Mouse (Mus musculus): ENCODE measurements around the gene Slfn2. TPM values are rescaled to one million over a fixed set of nuclear protein-coding genes. Genes with fewer than 3 reads are reported as not detected.
"Not testable (repeated sequence)": the region's sequence is repeated elsewhere in the genome, so short reads cannot be mapped to it uniquely, and the experiment has no call there.

Gene Slfn2
- 6.5 and 8.5 TPM in 2 replicates for polyA plus RNA-seq (2015; fragmentation: Nextera tagmentation; extraction: Ambion mirVana)

DNA sequence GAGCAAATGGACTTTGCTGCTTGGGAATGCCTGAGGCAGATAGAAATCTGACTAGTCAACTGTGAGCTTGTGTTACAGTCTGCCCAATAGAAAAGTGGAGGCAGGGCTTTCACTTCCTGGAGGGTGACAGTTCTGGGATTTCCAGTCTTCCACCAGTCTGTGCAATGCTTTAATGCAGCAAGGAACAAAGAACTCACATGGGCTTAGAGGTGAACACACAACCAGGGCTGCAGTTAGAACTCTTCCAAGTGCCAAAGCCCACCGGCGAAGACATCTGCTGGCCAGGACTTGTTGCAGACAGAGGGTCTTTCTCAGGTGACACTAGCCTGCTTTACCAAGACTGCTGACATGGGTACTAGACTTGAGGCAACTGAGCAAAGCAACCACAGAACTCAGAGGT is at the start of gene Slfn2:
Gene Slfn2, plus strand, starts transcription at position 167 of the 400 bp plus-strand sequence.
- no peak for ATAC-seq (ENCODE audit: insufficient number of reproducible peaks, low FRiP score, low TSS enrichment, low read depth)
- H3K4me3 ChIP-seq (replicated peaks): peak within 1 kb of the TSS; percentile 4; the same call in 1 of the 2 replicates
- H3K27me3 ChIP-seq: no peaks in the 10 kb centered on the region
- H3K4me2 ChIP-seq (replicated peaks): no peak within 1 kb of the TSS
- 71% methylated on average over 2 of the region's 2 CpGs for WGBS
- no peaks in the 10 kb centered on the region for H3K9me3 ChIP-seq (replicated peaks)
- no peak within 1 kb of the TSS for H3K27ac ChIP-seq (replicated peaks)
- no peaks in the 10 kb centered on the region for H3K36me3 ChIP-seq
- H3K4me1 ChIP-seq: no peaks in the 10 kb centered on the region
- no peak within 1 kb of the TSS for H3K9ac ChIP-seq

DNA sequence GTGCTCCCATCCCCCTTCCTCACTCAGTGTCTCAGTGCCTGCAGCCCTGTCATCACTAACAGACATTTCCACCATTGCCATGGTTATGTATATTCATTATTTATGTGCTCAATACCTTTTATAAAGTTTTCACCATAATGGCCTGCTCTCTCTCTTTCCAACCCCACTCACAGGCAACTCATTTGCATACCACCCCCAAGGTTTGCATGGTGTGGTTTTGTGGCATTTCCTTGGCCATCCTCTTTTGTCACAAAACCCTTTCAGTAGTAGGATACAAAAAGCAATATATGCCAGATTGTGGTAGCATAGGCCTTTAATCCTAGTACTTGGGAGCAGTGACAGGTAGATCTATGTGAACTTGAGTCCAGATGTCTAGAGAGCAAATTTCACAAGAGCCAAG is 48.8 kb upstream of the Slfn2 start:
- H3K9me3 ChIP-seq (replicated peaks): no peaks in the 10 kb centered on the region
- H3K36me3 ChIP-seq: no peaks in the 10 kb centered on the region
- no peak overlapping the region for H3K4me2 ChIP-seq (replicated peaks)
- H3K27me3 ChIP-seq: no peaks in the 10 kb centered on the region
- no peak overlapping the region for H3K27ac ChIP-seq (replicated peaks)
- no peak overlapping the region for H3K9ac ChIP-seq
- no peak overlapping the region for H3K4me3 ChIP-seq (replicated peaks)
- H3K4me1 ChIP-seq: 0 out of 2 replicates have a peak, but pooled peaks cover 6% of the 10 kb centered on the region
- ATAC-seq (ENCODE audit: insufficient number of reproducible peaks, low FRiP score, low TSS enrichment, low read depth): no peak

DNA sequence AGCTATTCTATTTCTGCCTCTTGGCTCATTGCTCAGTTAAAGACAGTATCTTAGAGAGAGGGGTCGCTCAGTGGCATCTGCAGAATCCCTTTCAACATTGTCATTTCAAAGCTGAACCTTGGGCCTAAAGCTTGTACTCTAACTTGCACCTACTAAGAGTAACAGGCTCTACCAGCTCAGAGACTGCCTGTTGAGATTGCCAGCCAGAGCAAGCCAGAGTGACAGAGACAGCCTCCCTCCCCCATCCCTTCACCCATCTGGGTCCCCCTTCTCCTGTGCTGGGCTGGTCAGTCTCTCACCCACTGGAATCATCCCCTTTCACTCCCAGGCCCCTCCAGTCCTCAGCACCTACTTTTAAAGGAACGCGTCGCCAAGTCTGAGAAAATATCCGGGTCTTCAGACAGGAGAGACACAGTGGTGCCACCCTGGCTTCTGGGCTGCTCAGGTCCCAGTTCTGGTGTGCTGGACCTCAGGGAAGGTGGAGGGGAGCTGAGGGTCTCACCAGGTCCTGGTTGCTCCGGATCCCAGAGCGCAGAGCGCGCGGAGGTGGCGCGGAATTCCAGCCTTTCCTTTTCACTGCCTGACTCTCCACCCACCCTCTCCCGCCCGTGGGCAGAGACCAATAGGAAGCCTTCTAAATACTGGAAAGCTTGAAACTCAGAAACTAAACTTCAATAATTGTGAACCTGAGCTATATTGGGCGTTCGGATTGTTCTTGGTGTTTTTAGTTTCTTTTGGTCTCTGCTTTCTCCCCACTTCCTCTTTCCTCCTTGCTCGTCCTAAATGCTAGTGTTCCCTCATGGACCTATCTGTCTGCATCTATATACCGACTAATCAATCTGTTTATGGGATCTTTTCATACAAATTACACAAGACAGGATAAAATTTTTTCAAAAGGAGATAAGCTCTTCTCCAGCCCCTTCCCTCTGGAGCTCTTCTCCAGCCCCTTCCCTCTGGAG is 45.1 kb upstream of the Slfn2 start:
- H3K4me3 ChIP-seq (replicated peaks); H3K27ac ChIP-seq (replicated peaks); ATAC-seq (ENCODE audit: insufficient number of reproducible peaks, low FRiP score, low TSS enrichment, low read depth); H3K27me3 ChIP-seq; H3K36me3 ChIP-seq; H3K4me1 ChIP-seq; H3K9ac ChIP-seq; H3K9me3 ChIP-seq (replicated peaks); H3K4me2 ChIP-seq (replicated peaks): not testable (repeated sequence)
- 78% methylated on average over 18 of the region's 18 CpGs for WGBS

DNA sequence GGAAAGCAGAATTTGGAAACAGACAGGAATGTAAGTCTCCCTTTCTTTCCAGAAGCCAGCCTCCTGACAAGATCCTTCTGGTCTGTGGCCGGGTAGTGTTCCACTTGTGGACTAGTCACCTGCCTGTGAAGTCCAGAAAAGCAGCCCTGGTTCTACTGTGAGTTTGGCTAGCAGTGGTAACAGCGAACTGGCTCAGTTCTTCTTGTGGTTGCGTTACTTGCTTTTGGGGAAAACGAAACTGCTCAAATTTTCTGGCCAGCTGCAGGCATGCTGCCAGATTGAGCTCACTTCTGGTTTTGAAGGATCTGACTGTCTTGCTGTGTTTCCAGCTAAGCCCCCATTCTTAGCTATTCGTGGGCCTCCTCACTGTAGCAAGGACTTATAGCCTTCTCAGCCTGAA is 44.3 kb upstream of the Slfn2 start, which contains the start of gene Slfn8:
Gene Slfn8, minus strand, starts transcription at position 190 of the 400 bp plus-strand sequence.
- H3K27ac ChIP-seq (replicated peaks): no peak within 1 kb of the TSS
- no peak for ATAC-seq (ENCODE audit: insufficient number of reproducible peaks, low FRiP score, low TSS enrichment, low read depth)
- H3K36me3 ChIP-seq: no peaks in the 10 kb centered on the region
- H3K4me2 ChIP-seq (replicated peaks): no peak within 1 kb of the TSS
- H3K4me1 ChIP-seq: 0 out of 2 replicates have a peak, but pooled peaks cover 6% of the 10 kb centered on the region
- H3K9ac ChIP-seq: no peak within 1 kb of the TSS
- WGBS: 46% methylated on average over 5 of the region's 5 CpGs
- no peak within 1 kb of the TSS for H3K4me3 ChIP-seq (replicated peaks)
- no peaks in the 10 kb centered on the region for H3K27me3 ChIP-seq
- no peaks in the 10 kb centered on the region for H3K9me3 ChIP-seq (replicated peaks)

DNA sequence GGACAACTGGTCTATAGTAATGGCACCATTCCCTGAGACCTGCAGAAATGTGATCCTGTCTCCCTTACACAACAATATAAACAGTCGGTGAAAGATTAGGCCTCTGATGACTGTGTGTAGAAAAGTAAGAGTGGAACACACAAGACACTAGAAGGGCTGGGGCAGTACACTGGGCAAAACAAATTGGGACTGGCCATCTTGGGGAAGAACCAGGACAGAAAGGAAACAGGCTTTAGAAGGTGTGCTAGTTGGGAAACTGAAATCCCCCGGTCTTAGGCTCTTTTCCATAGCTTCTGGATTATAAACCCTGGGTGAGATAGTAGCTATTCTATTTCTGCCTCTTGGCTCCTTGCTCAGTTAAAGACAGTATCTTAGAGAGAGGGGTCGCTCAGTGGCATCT is 26.2 kb upstream of the Slfn2 start:
- not testable (repeated sequence) for H3K9me3 ChIP-seq (replicated peaks); H3K9ac ChIP-seq; ATAC-seq (ENCODE audit: insufficient number of reproducible peaks, low FRiP score, low TSS enrichment, low read depth); H3K36me3 ChIP-seq; H3K4me1 ChIP-seq; H3K4me3 ChIP-seq (replicated peaks); H3K4me2 ChIP-seq (replicated peaks); H3K27ac ChIP-seq (replicated peaks); H3K27me3 ChIP-seq
- 75% methylated on average over 3 of the region's 3 CpGs for WGBS

DNA sequence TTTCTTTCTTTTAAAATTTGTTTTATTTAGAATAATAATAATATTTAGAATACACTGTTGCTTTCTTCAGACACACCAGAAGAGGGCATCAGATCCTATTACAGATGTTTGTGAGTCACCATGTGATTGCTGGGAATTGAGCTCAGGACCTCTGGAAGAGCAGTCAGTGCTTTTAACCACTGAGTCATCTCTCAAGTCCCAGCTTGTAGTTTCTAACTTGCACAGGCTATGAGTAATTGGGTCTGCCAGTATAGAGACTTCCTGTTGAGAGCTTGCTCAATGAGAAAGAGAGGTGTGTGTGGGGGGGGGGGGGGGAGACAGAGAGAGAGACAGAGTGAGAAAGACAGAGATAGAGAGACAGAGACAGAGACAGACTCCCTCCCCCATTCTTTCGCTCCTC is 25.8 kb upstream of the Slfn2 start:
- H3K36me3 ChIP-seq: no peaks in the 10 kb centered on the region

DNA sequence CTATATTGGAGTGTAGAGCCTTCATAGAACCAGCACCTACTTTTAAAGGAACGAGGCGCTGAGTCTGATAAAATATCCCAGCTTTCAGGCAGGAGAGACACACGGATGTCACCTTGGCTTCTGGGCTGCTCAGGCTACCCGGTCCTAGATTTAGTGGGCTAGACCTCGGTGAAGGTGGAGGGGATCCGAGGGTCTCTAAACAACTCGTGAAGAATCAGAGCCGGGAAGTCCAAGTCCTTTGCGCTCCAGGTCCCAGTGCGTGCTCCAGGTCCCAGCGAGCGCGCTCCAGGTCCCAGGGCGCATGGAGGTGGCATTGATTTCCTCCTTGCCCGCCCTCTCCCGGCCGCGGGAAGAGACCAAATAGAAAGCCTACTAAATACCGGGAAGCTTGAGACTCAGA is 25.1 kb upstream of the Slfn2 start:
- H3K4me3 ChIP-seq (replicated peaks): peak overlapping the region; percentile 16
- 0 out of 2 replicates have a peak, but pooled peaks cover 4% of the 10 kb centered on the region for H3K27me3 ChIP-seq
- no peaks in the 10 kb centered on the region for H3K36me3 ChIP-seq
- no peaks in the 10 kb centered on the region for H3K4me1 ChIP-seq
- no peak overlapping the region for H3K27ac ChIP-seq (replicated peaks)
- H3K4me2 ChIP-seq (replicated peaks): peak overlapping the region; percentile 26; the same call in 1 of the 2 replicates
- no peak for ATAC-seq (ENCODE audit: insufficient number of reproducible peaks, low FRiP score, low TSS enrichment, low read depth)
- H3K9me3 ChIP-seq (replicated peaks): no peaks in the 10 kb centered on the region
- 12% methylated on average over 19 of the region's 19 CpGs for WGBS
- no peak overlapping the region for H3K9ac ChIP-seq

More for the DNA sequence above, 25.8 kb upstream of the Slfn2 start:
- no peak for ATAC-seq (ENCODE audit: insufficient number of reproducible peaks, low FRiP score, low TSS enrichment, low read depth)
- Histone ChIP-seq H3K9me3 (replicated peaks) (no peaks in the 10 kb centered on the region), H3K27ac (replicated peaks) (no peak overlapping the region), H3K27me3 (0 out of 2 replicates have a peak, but pooled peaks cover 4% of the 10 kb centered on the region), H3K9ac (no peak overlapping the region), H3K4me1 (no peaks in the 10 kb centered on the region), H3K4me3 (replicated peaks) (no peak overlapping the region), H3K4me2 (replicated peaks) (no peak overlapping the region)
- 67% methylated on average over 1 of the region's 1 CpGs for WGBS

DNA sequence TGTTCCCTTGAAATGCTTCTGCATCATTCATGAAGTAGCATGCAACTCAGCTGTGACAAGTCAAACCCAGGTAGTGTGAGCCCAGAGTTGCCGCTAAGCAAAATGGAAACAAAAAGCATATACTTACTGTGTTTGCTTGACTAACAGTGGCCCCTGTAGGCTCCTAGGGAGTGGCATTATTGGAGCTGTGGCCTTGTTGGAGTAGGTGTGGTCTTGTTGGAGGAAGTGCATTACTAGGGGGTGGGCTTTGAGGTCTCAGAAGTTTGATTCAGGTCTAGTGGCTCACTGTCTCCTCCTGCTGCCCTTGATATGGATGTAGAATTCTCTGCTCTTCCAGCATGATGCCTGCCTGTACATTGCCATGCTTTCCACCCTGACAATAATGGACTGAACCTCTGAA is 24.6 kb upstream of the Slfn2 start:
- Histone ChIP-seq H3K9me3 (replicated peaks) (no peaks in the 10 kb centered on the region), H3K27ac (replicated peaks) (no peak overlapping the region), H3K4me3 (replicated peaks) (peak overlapping the region; percentile 16), H3K36me3 (no peaks in the 10 kb centered on the region), H3K4me1 (no peaks in the 10 kb centered on the region), H3K27me3 (0 out of 2 replicates have a peak, but pooled peaks cover 4% of the 10 kb centered on the region), H3K9ac (no peak overlapping the region), H3K4me2 (replicated peaks) (no peak overlapping the region)
- WGBS: 26% methylated on average over 1 of the region's 1 CpGs
- ATAC-seq (ENCODE audit: insufficient number of reproducible peaks, low FRiP score, low TSS enrichment, low read depth): no peak

DNA sequence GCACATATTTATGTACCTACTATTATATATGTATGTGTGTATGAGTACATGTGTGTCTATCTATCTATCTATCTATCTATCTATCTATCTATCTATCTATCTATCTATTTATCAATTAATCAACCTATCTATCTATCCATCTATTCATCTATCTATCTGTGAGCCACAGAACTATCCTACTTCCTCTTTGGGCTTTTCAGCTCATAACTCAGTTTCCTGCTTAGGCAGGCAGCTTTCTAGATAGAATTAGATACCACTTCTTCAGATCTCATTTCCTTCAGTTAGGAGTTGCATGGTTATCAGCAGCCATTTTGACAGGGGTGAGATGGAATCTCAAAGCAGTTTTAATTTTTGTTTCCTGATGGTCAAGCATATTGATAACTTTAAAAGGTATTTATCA is 23.9 kb upstream of the Slfn2 start:
- H3K4me2 ChIP-seq (replicated peaks): no peak overlapping the region
- no peak overlapping the region for H3K9ac ChIP-seq
- no peaks in the 10 kb centered on the region for H3K9me3 ChIP-seq (replicated peaks)
- H3K36me3 ChIP-seq: no peaks in the 10 kb centered on the region
- H3K27me3 ChIP-seq: 0 out of 2 replicates have a peak, but pooled peaks cover 4% of the 10 kb centered on the region
- no peak overlapping the region for H3K27ac ChIP-seq (replicated peaks)
- H3K4me3 ChIP-seq (replicated peaks): no peak overlapping the region
- no peaks in the 10 kb centered on the region for H3K4me1 ChIP-seq
- no peak for ATAC-seq (ENCODE audit: insufficient number of reproducible peaks, low FRiP score, low TSS enrichment, low read depth)

DNA sequence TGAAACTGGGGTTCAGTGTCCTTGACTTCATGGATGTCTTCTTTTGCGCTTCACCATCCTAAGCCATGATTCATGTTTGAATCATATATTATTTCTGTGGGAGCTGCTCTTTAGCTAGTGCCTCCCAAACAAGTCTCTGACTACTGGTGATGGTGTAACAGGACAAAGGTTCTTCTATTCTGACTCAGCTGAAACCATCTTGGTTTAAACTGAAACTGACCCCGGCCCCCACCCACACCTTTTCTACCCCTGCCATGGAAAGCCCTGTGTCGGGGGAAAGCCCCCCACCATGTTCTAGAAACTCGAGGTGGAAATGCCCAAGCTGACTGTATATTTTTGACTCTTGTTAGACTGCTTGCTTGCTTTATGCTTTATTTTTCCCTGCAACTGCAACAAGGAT is 21.0 kb upstream of the Slfn2 start:
- Histone ChIP-seq H3K4me1 (no peaks in the 10 kb centered on the region), H3K27me3 (0 out of 2 replicates have a peak, but pooled peaks cover 4% of the 10 kb centered on the region), H3K9ac (no peak overlapping the region)

DNA sequence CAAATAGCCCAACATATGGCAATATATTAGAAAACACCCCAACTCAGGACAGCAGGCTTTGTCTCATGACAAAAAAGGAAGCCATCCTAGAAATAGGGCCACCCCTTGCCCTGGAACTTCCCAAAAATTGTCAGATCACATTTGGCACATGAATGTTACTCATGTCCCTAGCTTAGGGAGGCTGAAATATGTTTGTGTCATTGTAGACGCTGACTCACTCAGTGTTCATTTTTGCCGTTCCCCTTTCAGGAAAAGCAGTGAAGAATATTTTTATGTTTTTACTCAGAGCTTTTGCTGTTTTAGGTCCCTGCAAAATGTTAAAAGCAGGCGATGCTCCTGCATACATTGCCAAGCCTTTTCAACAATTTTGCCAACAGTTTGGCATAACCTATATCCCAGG is 19.3 kb upstream of the Slfn2 start:
- H3K4me3 ChIP-seq (replicated peaks): no peak overlapping the region
- no peaks in the 10 kb centered on the region for H3K9me3 ChIP-seq (replicated peaks)
- no peak overlapping the region for H3K4me2 ChIP-seq (replicated peaks)
- no peaks in the 10 kb centered on the region for H3K4me1 ChIP-seq
- no peaks in the 10 kb centered on the region for H3K27me3 ChIP-seq
- H3K27ac ChIP-seq (replicated peaks): no peak overlapping the region
- H3K36me3 ChIP-seq: no peaks in the 10 kb centered on the region
- WGBS: 73% methylated on average over 3 of the region's 3 CpGs
- H3K9ac ChIP-seq: no peak overlapping the region
- no peak for ATAC-seq (ENCODE audit: insufficient number of reproducible peaks, low FRiP score, low TSS enrichment, low read depth)

More for the DNA sequence above, 21.0 kb upstream of the Slfn2 start:
- no peak overlapping the region for H3K27ac ChIP-seq (replicated peaks)
- H3K4me3 ChIP-seq (replicated peaks): no peak overlapping the region
- no peak overlapping the region for H3K4me2 ChIP-seq (replicated peaks)
- H3K36me3 ChIP-seq: no peaks in the 10 kb centered on the region
- ATAC-seq (ENCODE audit: insufficient number of reproducible peaks, low FRiP score, low TSS enrichment, low read depth): no peak
- no peaks in the 10 kb centered on the region for H3K9me3 ChIP-seq (replicated peaks)
- 80% methylated on average over 4 of the region's 4 CpGs for WGBS
